10 mouse cellular contexts compared by ENCODE assay signal in the genomic region with DNA sequence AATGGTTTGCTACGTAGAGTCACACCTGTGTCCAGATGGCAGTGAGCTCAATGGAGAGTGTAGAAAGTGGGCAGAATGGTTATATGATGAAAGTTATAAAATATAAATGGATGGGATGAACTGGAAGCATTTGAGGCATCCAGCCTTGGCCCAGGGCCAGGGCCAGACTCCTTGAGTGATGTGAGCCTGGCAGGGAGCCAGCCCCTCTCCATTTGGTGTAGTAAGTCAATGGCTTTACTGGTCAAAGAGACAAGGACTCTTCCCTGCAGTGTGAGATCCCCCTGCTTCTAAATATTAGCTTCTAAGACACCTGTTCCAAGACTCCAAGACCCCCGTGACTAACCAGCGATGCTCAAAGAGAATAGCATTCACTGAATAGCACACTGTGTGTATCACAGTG. TPM values are rescaled to one million over a fixed set of nuclear protein-coding genes. Genes with fewer than 3 reads are reported as not detected.
DNase-seq lines count a peak whose midpoint lies in the region; ATAC-seq lines count a peak whose summit lies in the region.
"Had no signal": no experiment of that assay in that cellular context is flagged by ENCODE, and none has a peak within 500 bp of the region (broad histone marks: within the 10 kb centered on the region; RNA-seq: fewer than 3 reads in every experiment).

No protein-coding gene starts in this region.

- no peaks in the 10 kb centered on the region for H3K9me3 ChIP-seq in hindbrain, embryonic 12.5 days (replicated peaks)
- H3K9me3 ChIP-seq in hindbrain, embryonic 10.5 days = no peaks in the 10 kb centered on the region
- no peaks in the 10 kb centered on the region for H3K9me3 ChIP-seq in midbrain, embryonic 15.5 days

- H3K4me2 ChIP-seq in hindbrain, embryonic 12.5 days (replicated peaks) = no peak overlapping the region
- no peak overlapping the region for H3K4me2 ChIP-seq in midbrain, embryonic 15.5 days

- H3K36me3 ChIP-seq in hindbrain, embryonic 12.5 days = no peaks in the 10 kb centered on the region
- H3K36me3 ChIP-seq in hindbrain, embryonic 10.5 days = no peaks in the 10 kb centered on the region
- no peaks in the 10 kb centered on the region for H3K36me3 ChIP-seq in midbrain, embryonic 15.5 days (replicated peaks)

- no peak overlapping the region for H3K4me3 ChIP-seq in hindbrain, embryonic 12.5 days
- H3K4me3 ChIP-seq in hindbrain, embryonic 10.5 days = no peak overlapping the region
- no peak overlapping the region for H3K4me3 ChIP-seq in midbrain, embryonic 15.5 days
- H3K4me3 ChIP-seq: erythroblast, embryonic 14.5 days had no signal

- H3K27me3 ChIP-seq in hindbrain, embryonic 12.5 days = no peaks in the 10 kb centered on the region
- no peaks in the 10 kb centered on the region for H3K27me3 ChIP-seq in hindbrain, embryonic 10.5 days (ENCODE audit: insufficient read depth, poor library complexity, severe bottlenecking)
- no peaks in the 10 kb centered on the region for H3K27me3 ChIP-seq in midbrain, embryonic 15.5 days (replicated peaks)

- peak; percentile 67; the same call in 1 of the 2 replicates for ATAC-seq in hindbrain, embryonic 12.5 days (ENCODE audit: low FRiP score)
- no peak for ATAC-seq in midbrain, embryonic 15.5 days (replicated peaks)

- no peak for DNase-seq in hindbrain, embryonic 10.5 days (ENCODE audit: low spot score)
- DNase-seq in right cerebral cortex, postnatal 4 days = peak; percentile 61
- DNase-seq in right cerebral cortex, postnatal 10 days (ENCODE audit: low spot score in 2 of 2) = no peak
- peak; percentile 57 for DNase-seq in cerebellum, adult 9-10 months
- peak; percentile 70 to 82 for DNase-seq in lung, postnatal 4 days
- no peak for DNase-seq in embryo, embryonic 9.5 days (ENCODE audit: extremely low spot score)

- H3K9ac ChIP-seq in hindbrain, embryonic 12.5 days = no peak overlapping the region
- no peak overlapping the region for H3K9ac ChIP-seq in midbrain, embryonic 15.5 days
- H3K9ac ChIP-seq: liver, embryonic 14.5 days had no signal

- no peak overlapping the region for H3K27ac ChIP-seq in hindbrain, embryonic 12.5 days
- no peak overlapping the region for H3K27ac ChIP-seq in hindbrain, embryonic 10.5 days
- H3K27ac ChIP-seq in midbrain, embryonic 15.5 days = no peak overlapping the region
- H3K27ac ChIP-seq: liver, embryonic 14.5 days had no signal

- peaks cover 19% of the 10 kb centered on the region for H3K4me1 ChIP-seq in hindbrain, embryonic 12.5 days
- peaks cover 22% of the 10 kb centered on the region for H3K4me1 ChIP-seq in hindbrain, embryonic 10.5 days (replicated peaks)
- peaks cover 14% of the 10 kb centered on the region for H3K4me1 ChIP-seq in midbrain, embryonic 15.5 days

- 73% methylated on average over 3 of the region's 3 CpGs for WGBS in hindbrain, embryonic 12.5 days
- 90% methylated on average over 3 of the region's 3 CpGs for WGBS in hindbrain, embryonic 10.5 days
- WGBS in midbrain, embryonic 15.5 days = 64% methylated on average over 3 of the region's 3 CpGs

RNA-seq across cellular contexts. Expression of gene Eps8l3, which starts 33.0 kb away (rescaled TPM):
- not detected in 2 replicates for polyA plus RNA-seq in hindbrain, embryonic 12.5 days (2016; fragmentation: Nextera tagmentation; extraction: Ambion mirVana)
- polyA plus RNA-seq in hindbrain, embryonic 10.5 days (2016; fragmentation: Nextera tagmentation; extraction: Ambion mirVana) = not detected in 2 replicates
- polyA plus RNA-seq in midbrain, embryonic 15.5 days (2015; fragmentation: Nextera tagmentation; extraction: Ambion mirVana) = 0.09 TPM in 1 of 2 replicates, not detected in the other
- polyA plus RNA-seq: erythroblast, embryonic 14.5 days had no signal

RNA-seq across cellular contexts. Expression of gene Gstm5, which starts 51.6 kb away (rescaled TPM):
- 203 and 230 TPM in 2 replicates for polyA plus RNA-seq in hindbrain, embryonic 12.5 days (2016; fragmentation: Nextera tagmentation; extraction: Ambion mirVana)
- polyA plus RNA-seq in hindbrain, embryonic 10.5 days (2016; fragmentation: Nextera tagmentation; extraction: Ambion mirVana) = 219 and 233 TPM in 2 replicates
- polyA plus RNA-seq in midbrain, embryonic 15.5 days (2015; fragmentation: Nextera tagmentation; extraction: Ambion mirVana) = 214 and 222 TPM in 2 replicates

Comparison
In these comparisons a context has a peak if more than half of its experiments do, and no peak if none do; other contexts are left out.
1. DNase-seq: peak in right cerebral cortex, postnatal 4 days (single experiment), cerebellum, adult 9-10 months (single experiment) and lung, postnatal 4 days (2 of 2); none in hindbrain, embryonic 10.5 days (single experiment), right cerebral cortex, postnatal 10 days (0 of 2) and embryo, embryonic 9.5 days (single experiment).